Mouse (Mus musculus) c-Kit-positive CD71-negative TER-119-negative erythroid progenitor cells, embryonic 14.5 days (primary cell): Measurements from ENCODE around the gene Adgb.
"Not testable (repeated sequence)": the region's sequence is repeated elsewhere in the genome, so short reads cannot be mapped to it uniquely, and the experiment has no call there.

Source experiments
- DNase-seq: peaks from one replicate; pipeline ENCODE4 v3.0.0-alpha.2; 2013; ENCODE audit warnings: low read depth

Adgb gene

DNA sequence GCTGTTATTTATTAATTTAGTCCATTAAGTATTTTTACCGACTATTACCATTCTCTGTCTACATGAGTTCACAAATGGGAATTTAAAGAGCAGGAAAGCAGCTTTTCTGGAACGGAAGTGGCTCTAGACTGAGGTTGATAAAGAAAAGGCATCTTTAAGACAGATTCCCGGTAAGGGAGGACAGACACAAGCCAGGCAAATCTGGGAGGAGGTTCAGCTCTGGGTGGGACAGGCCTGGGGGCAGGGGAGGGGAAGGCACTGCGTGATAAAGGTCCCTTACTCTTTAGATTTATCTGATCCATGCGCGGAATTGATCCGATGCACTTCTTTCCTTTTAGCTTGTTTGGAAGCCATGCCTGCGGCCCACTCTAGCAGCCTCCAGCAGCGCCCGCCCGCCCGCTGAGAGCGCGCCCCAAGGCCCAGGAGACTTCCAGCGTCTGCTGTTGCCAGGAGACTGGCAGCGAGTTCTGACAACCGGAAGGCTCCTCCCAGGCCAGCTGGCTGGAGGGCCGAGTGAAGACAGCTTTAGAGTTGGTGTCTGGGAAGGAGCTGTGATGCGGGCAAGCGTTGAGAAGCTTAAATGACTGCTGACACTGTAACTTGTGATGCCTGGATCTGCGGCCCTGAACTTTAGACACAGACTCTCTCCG, at the start of gene Adgb:
Adgb (minus strand) TSS at position 366 of the 650 bp plus-strand sequence.
- peak; percentile 34 for DNase-seq

DNA sequence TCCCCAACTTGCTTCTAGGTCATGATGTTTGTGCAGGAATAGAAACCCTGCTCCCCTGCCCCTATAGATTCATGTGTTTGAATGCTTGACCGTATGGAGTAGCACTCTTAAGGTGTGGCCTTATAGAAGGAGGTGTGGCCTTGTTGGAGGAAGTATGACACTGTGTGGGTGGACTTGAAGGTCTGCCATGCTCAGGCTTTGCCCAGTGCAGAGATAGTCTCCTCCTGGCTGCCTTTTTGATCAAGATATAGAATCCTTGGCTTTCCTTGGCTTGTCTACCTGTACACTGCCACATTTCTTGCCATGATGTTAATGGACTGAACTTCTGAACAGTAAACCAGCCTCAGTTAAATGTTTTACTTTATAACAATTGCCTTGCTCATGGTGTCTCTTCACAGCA, 8.0 kb upstream of the Adgb start:
- no peak for DNase-seq

DNA sequence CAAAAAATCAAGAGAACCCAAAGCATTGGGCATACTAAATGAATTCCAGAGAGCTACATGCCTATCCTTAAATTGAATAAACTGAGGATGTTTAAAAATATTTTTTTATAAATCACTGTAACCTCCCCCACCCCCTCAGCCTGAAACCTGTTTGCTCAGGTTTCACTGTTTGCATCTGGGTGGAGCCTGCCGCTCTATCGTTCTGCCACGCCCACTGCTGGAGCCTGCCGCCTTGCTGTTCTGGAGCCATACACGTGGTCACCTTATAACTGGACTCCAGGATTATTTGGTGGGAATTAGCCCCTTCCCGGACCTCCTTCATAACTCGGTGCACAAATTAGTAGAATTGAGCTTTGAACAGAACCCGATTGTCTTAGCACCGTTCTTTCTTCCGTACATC, 5.3 kb upstream of the Adgb start:
- not testable (repeated sequence) for DNase-seq

DNA sequence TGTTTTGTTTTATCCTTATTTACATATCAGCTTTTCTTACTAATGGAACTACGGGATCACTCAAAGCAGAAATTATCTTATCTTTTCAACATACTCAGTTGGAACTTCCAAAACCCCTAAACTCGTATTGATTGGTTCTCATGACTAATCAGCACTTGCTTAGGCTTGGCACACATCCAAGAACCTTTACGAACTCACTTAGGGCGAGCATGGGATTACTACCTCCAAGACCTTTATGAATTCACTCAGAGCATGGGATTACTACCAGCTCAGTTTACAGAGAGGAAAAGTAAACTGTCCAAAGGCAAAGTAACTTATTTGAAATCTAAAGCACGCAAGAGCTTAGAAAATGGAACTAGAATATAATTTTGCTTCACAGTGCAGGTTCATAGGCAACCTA, 4.8 kb upstream of the Adgb start:
- DNase-seq, result no peak

DNA sequence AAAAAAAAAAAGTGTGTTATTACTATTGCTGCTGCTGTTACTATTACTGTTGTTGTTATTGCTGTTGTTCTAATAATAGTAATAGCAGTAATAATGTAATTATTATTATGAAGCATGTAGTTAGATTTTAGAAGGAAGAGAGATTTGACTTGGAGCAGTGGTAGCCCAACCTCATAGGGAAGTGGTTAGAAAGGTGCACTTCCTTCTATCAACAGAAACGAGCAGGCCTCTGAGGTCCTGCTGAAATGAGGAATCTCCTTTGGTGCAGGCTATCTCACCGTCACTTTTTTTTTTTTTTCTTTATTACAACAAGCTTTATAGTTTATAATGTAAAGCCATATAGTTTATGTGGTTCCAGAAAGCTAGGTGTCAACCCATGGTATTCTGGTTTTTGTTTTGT, 4.4 kb upstream of the Adgb start:
- DNase-seq, result no peak

DNA sequence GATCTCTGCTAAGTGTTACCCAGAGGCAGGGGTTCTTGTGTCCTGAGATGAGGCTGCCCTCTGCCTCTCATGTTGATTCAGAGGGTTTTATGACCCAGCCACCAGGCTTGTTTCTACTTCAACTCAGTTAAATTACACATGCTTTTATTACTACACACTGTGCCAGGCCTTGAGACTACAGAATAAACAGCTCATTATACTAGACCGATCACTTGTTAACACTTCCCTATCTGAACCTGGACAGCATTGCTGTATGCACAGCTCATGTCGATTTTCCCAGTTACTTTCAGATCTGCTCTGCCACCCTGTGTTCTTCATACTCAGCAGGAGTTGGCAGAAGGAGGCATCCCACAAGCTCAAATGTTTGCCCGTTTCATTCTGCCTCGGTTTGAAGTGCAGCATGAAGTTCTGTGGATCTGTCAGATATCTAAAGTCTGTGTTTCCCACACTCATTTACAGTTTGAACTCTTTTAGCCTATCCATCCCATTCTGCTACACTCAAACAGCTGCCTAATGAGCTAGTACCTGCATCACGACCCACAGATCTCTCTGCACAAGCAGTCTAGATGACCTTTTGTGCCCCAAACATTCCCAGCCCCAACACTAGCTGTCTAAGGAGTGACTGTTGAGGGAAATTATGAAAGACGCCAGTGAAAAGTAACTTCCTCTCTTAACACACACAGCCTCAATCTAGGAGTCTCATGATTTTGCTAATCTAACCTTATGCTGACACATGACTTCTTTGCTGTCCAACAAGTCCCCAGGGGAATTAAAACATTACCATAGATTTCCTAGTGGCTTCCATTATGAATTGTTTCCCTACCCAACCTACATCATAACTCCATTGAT, 3.2 kb downstream of the Adgb start:
- no peak for DNase-seq

DNA sequence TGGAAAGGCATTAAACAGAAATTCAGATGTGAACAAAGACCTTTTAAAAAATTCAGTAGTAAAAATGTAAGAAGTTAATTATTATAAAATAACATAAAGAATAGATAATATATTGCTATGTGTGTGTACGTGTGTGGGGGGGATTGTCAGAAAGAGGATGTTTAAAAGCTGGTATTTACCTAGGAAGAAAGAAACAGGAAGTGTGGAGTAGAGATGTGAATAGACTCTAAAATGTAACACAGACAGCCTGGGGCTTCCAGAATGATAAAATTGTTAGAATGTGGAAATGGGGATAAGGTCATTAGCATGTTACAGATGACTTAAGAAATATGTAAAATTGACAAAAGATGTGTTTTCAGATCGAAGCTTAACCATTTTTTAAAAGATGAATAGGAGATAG, 12.0 kb downstream of the Adgb start:
- no peak for DNase-seq

DNA sequence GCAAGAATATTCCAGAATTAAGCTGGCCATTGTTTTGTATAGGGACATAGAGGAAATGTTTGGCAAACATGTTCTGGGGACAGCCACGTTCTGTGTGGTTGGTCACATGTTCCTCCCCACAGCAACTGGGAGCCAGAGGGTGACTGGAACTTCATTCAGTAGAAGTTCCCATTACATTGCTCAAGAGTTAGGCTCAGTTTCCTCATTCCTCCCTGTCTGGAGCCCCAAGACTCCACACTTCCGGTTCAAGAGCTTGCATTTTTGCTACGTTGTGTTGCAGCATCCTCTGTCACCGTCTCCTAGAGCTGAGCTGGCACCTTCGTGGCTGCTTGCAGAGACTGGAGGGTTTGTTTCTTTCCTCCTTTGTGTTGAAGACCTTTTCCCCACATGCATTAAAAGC, 15.1 kb downstream of the Adgb start:
- DNase-seq, result peak; percentile 20

DNA sequence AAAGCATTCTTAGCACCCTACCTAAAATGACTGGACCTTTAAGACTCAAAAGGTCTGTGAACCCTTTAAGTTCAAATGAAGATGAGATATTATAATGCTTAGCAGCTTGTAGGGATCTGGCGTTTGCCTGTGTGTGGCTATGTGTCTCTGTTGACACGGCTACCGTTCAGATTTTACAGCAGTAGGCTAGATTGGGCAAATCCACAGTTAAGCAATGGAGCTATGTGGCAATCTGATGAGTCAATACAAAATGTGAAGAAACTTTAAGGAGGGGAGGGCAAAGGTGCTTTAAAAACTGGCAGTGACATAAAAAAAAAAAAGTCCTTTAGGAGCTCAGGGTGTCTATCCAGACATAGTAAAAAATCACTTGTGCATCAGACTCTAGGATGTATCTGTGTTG, 23.1 kb downstream of the Adgb start:
- peak; percentile 37 for DNase-seq

DNA sequence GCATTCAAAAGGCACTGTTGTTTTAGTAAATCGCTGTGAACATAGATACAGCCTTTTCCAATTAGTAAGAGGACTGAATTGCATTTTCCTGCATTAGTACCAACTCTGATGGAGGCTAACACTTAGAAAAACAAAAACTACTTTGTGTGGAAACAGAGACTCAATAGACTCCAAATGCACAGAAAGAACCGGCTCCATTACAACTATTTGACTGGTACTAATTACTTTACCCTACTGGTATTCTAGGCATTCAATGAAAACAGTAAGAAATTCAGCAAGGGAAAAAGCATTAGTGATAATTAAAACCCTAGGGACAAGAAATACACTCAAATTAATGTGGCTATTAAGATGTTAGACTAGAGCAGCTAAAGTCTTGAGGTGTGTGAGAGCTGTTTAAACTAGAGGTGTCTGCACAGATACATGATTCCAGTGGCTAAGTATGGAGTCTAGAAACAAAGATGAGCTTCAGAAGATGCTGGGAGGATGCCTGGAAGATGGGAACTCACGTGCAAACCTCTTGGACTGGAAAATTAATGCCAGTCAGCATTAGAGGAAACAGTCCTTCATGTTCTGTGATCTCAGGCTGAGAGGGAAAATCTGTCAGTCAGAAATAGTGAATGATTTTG, 27.2 kb downstream of the Adgb start:
- DNase-seq, result no peak

DNA sequence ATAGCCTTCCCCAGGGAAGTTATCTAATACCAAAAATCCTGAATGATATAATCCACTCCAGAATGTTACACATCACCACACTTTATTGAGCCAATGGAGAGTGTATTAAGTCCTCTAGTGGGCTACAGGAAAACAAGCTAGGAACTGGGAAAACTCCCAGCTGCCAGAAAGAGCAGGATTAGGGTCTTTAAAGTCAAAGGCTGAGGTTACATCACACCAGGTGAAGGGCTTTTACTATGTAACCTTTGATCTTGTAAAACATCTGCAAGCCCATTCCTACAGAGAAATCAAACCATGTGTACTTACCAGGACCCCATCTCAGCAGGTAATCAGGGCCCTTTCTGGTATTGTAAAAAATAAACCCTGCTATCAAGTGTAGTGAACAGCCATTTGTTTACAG, 28.6 kb downstream of the Adgb start:
- no peak for DNase-seq

DNA sequence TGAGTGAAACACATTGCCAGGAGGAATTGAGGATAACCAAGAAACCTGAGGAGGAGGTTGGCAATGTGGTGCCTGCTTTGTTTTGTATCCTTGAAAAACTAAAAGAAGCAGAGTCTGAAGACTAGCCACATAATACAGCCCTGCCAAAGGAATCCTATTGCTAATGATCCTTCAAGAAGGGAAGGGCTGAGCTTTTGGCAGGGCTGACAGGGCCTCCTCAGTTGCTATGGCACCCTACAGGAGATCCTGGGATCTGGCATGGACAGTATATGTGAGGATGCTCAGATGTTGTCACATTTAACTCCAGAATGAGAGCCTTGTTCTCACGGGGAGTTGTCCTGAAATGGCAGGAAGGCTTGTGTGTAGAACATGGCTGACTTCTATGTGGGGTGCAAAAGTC, 37.1 kb downstream of the Adgb start:
- DNase-seq, result no peak

DNA sequence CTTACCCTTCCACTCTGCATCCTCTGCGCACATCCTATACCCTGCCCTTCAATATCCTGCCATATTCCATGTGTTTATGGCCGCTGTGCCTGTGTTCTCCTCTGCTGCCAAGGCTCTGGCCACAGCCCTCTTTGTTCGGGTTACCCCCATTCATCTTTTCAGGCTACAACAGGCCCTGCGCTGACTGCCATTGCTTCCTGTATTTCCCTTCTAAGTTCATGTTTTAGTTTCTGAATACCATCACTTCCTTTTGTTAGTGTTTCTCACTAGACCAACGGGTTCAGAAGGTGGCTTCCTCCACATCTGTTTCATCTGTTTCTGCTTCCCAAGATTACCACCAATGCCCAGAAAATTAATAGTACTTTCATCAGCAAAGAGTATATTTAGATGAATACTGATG, 42.5 kb downstream of the Adgb start:
- DNase-seq, result no peak

DNA sequence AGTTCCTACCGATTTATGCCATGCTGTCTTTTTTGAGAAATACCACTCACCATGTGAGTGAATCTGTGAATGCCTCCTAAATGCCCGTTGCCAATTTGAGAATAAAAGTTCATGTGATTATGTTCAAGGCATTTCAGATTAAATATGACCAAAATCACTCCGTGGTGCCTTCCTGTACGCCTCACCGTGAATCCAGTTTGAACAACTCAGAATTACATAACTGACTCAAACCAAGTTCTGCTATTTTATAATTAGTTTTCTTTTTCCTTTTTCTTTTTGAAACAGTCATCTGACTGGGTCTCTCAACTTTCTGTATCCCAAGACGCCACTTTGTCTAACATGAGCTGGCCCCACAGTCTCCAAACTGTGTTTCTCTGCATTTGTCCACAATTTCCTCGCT, 43.1 kb downstream of the Adgb start:
- DNase-seq, result no peak

DNA sequence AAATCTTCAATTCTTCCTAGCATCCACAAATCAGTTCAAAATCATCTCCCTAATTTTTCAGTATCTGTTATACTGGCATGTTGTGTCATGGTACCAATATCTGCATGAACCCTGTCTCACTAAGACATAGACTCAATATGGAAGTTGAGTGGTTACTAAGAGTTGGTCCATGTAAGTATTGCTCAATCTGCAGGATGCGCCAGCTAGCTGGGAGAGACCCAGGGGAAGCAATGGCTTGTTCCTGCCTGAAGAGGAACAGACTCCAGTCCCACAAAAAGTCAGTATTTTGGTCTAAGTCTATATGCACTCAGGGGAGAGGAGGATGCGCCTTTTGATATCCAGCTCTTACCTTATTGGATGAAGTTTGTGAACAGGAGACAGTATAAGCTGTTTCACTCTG, 47.7 kb downstream of the Adgb start:
- DNase-seq, result no peak

DNA sequence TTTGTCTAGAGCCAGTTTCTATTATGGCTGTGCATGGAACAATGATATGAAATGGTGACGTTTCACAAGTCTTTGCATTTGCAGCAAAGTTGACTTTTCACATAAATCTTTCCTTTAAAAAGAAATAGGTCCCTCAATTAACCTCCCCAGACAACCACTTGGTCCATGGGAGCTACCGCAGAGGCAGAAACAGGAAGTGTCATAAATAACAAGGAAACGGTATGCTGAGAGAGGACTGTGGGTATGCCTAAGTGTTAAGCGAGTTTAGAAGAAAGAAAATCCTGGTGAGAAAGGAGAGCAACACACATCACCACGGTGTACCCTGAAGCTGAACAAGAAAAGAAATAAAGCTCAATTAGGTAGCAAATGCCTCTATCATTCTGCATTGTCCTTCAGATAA, 61.1 kb downstream of the Adgb start:
- no peak for DNase-seq

DNA sequence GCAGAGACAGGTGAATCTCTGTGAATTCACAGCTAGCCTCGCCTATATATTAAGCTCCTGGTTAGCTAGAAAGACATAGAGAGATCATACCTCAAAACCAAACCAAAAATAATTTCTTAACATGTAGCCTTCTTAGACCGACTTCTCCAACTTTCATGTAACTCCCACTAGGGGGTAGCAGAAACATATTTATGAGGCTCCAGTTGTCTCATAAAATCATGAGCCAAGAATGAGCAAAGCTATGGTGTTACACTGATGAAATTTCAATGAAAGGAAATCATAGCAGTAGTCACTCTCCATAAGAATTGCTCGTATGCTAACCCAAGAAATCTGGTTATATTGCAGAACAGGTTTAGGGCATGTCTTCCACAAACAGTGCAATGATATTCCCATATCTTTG, 64.0 kb downstream of the Adgb start:
- peak; percentile 35 for DNase-seq

DNA sequence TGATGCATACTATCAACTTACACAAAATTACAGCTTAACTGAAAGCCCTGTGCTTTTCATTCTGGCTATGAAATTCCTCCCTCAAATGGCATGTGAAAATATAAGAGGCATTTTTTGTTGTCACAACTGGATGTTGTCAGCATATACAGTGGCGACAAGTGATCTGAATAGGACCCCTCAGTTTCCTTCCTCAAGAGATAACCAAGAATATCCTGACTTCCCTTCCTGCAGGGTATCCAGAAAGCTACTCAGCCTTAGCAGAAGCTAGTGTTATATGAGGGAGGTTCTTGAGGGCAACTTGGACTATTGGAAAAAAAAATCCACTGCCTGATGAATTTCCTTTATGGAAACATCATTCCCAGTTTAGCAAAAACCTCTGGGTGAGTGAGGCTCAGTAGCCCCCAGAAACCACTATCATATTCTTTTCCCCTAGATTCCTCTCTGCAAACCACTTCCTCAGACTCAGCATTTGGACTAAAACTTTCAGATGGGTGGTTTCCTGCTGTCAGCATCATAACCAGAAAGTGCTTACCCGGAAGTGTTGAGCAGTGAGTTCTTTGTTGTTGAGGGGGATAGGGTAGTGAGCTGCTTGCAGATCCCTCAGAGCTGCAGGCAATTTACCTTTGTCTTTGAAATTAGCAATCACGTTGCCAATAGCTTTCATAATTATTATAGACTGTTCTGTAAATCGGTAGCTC, 76.2 kb downstream of the Adgb start:
- DNase-seq, result peak; percentile 18

DNA sequence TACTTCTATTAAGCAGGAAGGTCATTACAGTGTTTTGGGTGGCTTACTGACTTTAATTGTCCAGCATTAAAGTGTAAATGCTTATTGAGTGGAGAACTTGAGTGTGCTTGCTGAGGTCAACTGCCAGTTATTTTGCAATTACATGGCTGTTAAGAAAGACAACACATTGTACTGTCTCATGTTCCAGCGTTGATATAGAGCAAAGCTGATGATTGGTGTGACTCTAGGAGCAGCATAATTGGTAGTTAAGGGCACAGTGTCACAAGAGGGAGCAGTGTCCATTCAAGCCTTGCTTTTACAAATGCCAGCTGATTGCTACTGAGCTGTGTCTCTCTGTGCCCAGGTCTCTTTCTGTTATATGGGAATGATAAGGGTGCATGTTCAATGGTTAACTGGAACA, 97.5 kb downstream of the Adgb start:
- no peak for DNase-seq

DNA sequence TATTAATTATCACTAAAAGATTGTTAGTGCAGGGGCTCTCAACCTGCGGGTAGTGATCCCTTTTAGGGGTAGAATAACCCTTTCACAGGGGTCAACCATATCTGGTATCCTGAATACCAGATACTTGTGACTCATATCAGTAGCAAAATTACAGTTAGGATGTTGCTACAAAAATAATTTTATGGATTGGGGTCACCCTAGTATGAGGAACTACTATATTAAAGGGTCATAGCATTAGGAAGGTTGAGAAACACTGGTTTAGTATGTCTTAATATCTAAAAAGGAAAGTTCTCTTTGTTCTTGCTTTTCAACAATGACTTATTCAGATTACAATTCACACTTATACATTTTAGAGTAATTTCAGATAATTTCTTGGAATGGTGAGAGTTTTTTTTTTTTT, 108.1 kb downstream of the Adgb start:
- no peak for DNase-seq

DNA sequence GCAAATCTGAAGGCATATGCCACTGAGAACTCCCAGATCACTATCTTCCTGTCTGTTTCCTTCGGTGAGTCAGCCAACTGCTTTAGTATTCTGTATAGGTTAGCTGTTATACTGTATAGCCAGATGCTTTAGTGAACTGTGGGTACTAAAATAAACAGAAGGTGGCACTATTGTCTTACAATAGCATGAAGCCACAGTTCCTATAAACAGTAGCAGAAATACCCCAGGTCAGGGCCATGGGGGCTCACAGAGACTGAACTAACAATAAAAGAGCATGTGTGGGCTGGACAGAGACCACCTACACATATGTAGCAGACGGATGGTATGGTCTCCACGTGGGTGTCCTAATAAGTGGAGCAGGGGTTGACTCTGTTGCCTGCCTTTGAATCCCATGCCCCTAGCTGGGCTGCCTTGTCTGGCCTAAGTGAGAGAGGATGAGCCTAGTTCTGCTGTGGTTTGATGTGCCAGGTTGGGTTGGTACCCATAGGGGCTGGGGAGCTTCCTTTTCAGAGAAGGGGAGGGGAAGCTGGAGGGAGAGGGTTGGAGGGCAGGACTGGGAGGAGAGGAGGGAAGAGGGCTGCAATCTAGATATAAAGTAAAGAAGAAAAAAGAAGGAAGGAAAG, 116.4 kb downstream of the Adgb start:
- DNase-seq, result peak; percentile 44

DNA sequence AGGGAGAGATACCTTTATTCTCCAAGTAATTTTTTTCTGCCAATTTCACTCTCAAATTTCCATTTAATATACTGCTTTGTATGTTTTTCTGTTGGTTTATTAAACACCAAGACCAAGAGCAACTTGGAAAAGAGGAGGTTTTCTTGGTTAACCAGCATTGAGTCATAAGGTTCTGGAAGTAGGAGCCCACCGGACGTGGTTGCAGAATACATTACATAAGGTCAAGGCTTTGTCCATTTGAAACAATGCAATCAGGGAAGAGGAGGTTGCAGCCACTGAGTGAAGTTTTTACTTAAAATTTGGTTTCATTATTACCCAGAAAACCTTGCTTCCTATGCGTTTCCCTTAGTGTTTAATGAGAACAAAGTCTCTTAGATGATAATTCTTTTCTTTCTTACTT, 119.9 kb downstream of the Adgb start:
- DNase-seq, result no peak
